Mouse (Mus musculus): ENCODE measurements at regions not wholly inside any gene's neighbourhood (a gene's known extent, or its start where the extent isn't known, plus 50 kb on each side); places are given as distances from the start of the nearest gene placed in this dataset.

GRCm38 (mm10) chr14:72770237-72770636 lies 60.4 kb upstream of the Fndc3a start:
- TF ChIP-seq CTCF (IDR thresholded peaks at IDR 0.05; ENCODE audit: low read depth), result no peak
- DNase-seq (ENCODE audit: low spot score), result no peak
- no peak for ATAC-seq
- Histone ChIP-seq H3K9ac (replicated peaks; ENCODE audit: low read length) (no peak overlapping the region), H3K4me2 (ENCODE audit: low read depth, low read length) (no peak overlapping the region), H3K27ac (no peak overlapping the region), H3K9me3 (ENCODE audit: low read length) (0 out of 2 replicates have a peak, but pooled peaks cover 4% of the 10 kb centered on the region), H3K36me3 (ENCODE audit: insufficient read depth, low read length) (no peaks in the 10 kb centered on the region), H3K4me3 (ENCODE audit: low read length) (no peak overlapping the region), H3K27me3 (ENCODE audit: insufficient read depth, low read length) (no peaks in the 10 kb centered on the region), H3K4me1 (ENCODE audit: insufficient read depth, low read length) (no peaks in the 10 kb centered on the region)
- 41% methylated on average over 1 of the region's 1 CpGs for WGBS

DNA sequence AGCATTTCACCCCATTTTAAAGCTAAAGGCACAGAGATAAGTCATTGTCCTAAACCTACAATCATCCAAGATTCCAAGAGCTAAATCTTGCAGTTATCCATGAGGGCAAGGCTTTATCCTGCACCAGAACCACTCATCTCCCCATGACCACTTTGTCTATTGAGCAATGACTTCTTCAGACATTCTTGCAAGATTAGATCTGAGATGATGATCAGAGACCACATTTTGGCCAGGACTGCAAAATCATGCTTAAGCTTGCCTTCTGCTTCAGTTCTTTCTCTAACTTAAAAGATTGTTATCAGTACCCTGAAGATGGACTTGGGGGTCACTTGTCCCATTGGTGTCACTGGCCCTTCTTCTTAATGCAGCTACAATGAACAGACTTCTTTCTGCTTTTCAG lies 50.3 kb upstream of the Fndc3a start:
- H3K27ac ChIP-seq, result no peak overlapping the region
- H3K9ac ChIP-seq (replicated peaks; ENCODE audit: low read length), result no peak overlapping the region
- H3K36me3 ChIP-seq (ENCODE audit: insufficient read depth, low read length), result no peaks in the 10 kb centered on the region
- no peak for DNase-seq (ENCODE audit: low spot score)
- H3K27me3 ChIP-seq (ENCODE audit: insufficient read depth, low read length), result no peaks in the 10 kb centered on the region
- no peaks in the 10 kb centered on the region for H3K9me3 ChIP-seq (ENCODE audit: low read length)
- no peak for TF ChIP-seq CTCF (IDR thresholded peaks at IDR 0.05; ENCODE audit: low read depth)
- no peaks in the 10 kb centered on the region for H3K4me1 ChIP-seq (ENCODE audit: insufficient read depth, low read length)
- no peak overlapping the region for H3K4me2 ChIP-seq (ENCODE audit: low read depth, low read length)
- no peak overlapping the region for H3K4me3 ChIP-seq (ENCODE audit: low read length)
- ATAC-seq, result no peak
